Mouse (Mus musculus) cerebellum, adult 2 months (tissue): ENCODE measurements around the gene Slc22a1. TPM values are rescaled to one million over a fixed set of nuclear protein-coding genes. Genes with fewer than 3 reads are reported as not detected.

Experiments used
- DNase-seq, 2 experiments: peaks; one replicate each; pipeline ENCODE4 v3.0.0; 2021
- H3K27ac ChIP-seq: fragments of 200-500 bp; 2 replicates; pipeline ENCODE4 v1.5.1; 2012; ENCODE audit warnings: low read length, control low read depth, inconsistent platforms; ENCODE audit not compliant: insufficient read depth
- H3K27me3 ChIP-seq: fragments of 200-500 bp; 2 replicates; pipeline ENCODE4 v1.6.1; 2012; ENCODE audit warnings: inconsistent platforms, mild to moderate bottlenecking, low read length, moderate library complexity; ENCODE audit not compliant: control insufficient read depth, insufficient read depth
- H3K4me1 ChIP-seq: fragments of 200-500 bp; 2 replicates; pipeline ENCODE4 v1.6.1; 2011; ENCODE audit warnings: low read length; ENCODE audit not compliant: control insufficient read depth, insufficient read depth
- H3K4me3 ChIP-seq: fragments of 200-500 bp; replicated peaks from 2 replicates; pipeline ENCODE3; 2011; ENCODE audit warnings: mild to moderate bottlenecking, low read depth, low read length, control low read depth; ENCODE audit not compliant: insufficient read depth
- CTCF ChIP-seq: fragments of 200-500 bp; IDR thresholded peaks from 2 replicates; pipeline ENCODE4 v1.5.1; 2011; ENCODE audit warnings: low read depth, mild to moderate bottlenecking, control low read depth, low read length, moderate library complexity, borderline replicate concordance; ENCODE audit not compliant: insufficient read depth
- POLR2A ChIP-seq: fragments of 200-500 bp; IDR thresholded peaks from 2 replicates; pipeline ENCODE4 v1.6.1; 2011; ENCODE audit warnings: low read length, control low read depth, borderline replicate concordance; ENCODE audit not compliant: insufficient read depth
- WGBS: fragments of 180-500 bp; shearing (Covaris S2); methylation state at CpG from one replicate; pipeline ENCODE4 v1.1.7; 2018; 5-methylcytosine and 5-hydroxymethylcytosine counted together
- polyA plus RNA-seq: library from polyadenylated mRNA; depleted of rRNA; stranded (reverse); fragments of >200 nt; gene quantifications from 2 replicates; pipeline ENCODE4 v1.2.3, GENCODE M21; 2012; rRNA removed

Slc22a1 gene
- polyA plus RNA-seq, 1 experiment: 0.46 TPM

DNA sequence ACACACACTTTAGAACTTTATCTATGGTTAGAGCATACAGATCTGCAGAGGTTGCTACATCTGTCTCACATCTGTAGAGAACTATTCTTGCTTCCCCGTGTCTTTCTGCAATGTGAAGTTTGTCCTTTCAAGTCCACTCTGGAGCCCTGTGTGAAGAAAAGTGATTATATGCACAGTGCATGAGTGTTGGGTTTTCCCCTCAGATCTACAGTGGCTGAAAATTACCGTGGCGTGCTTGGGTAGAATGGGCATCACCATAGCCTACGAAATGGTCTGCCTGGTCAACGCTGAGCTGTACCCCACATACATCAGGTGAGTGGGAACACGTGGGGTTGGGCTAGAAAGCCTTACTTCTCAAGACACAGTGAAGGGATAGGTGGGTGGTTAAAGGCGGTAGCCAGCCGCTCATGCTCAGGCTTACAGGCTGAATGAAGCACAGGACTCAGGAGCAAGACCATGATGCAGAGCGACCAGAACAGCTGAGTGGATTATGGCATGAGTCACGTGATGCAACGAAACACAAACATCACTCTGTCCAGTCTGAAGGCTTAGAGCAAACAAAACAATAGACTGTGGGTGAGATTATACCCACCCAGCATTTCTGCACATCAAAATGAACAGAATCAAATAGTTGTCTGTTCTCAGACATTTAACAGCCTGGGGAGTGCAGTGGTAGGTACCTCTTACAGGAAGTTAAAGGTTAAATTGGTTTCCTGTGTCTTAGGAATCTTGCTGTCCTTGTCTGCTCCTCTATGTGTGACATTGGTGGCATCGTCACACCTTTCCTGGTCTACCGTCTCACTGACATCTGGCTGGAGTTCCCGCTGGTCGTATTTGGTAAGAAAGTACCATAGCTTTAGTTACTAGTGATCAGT lies 60.9 kb downstream of the Slc22a1 start:
- Histone ChIP-seq H3K27ac (no peak overlapping the region), H3K4me1 (no peaks in the 10 kb centered on the region), H3K27me3 (no peaks in the 10 kb centered on the region), H3K4me3 (no peak overlapping the region)
- WGBS: 89% methylated on average over 15 of the region's 15 CpGs
- no peak for DNase-seq
- TF ChIP-seq CTCF: no peak
- no peak for TF ChIP-seq POLR2A

DNA sequence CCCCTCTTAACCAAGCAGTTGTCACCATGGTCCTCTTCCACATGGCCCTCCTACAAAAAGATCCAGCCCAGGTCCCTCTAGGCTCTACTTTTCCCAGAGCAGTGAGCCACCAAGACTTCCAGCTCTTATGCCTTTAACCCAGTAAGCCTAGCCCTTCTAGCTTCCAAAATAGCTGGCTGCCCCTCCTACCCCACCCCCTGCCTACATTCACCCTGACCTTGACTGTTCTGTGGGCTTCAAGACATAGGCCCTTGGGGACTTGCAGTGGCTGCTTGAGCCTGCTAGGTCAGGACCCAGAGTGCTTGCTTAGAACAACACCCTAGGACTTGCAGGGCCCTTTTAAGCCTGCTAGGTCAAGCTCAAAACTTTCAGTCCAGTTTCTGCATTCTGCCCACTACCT lies 68.4 kb downstream of the Slc22a1 start:
- Histone ChIP-seq H3K27me3 (no peaks in the 10 kb centered on the region), H3K4me1 (no peaks in the 10 kb centered on the region), H3K27ac (no peak overlapping the region), H3K4me3 (no peak overlapping the region)
- DNase-seq: no peak
- no peak for TF ChIP-seq CTCF
- TF ChIP-seq POLR2A: no peak

DNA sequence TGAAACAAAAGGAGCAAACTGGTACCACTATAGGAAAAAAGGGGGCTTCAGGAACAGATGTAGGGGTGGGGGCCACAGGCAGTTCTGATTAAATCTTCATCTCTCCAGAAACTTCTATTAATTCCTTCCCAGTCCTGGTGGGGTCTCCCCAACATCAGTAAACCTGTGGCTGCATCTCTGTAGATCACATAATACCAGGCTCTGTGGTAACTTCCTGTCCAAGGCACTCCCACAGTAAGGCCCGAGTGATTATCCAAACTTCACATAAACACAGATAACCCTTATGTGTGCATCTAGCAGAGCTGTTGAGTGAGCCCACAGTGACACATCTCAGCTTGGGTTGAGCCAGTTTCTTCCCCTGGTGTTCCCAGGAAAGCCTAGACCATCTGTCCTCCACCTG lies 69.0 kb downstream of the Slc22a1 start:
- Histone ChIP-seq H3K4me1 (no peaks in the 10 kb centered on the region), H3K27ac (no peak overlapping the region)
- WGBS: 41% methylated on average over 1 of the region's 1 CpGs

More for the DNA sequence above, 69.0 kb downstream of the Slc22a1 start:
- TF ChIP-seq POLR2A (no peak), CTCF (no peak)
- Histone ChIP-seq H3K27me3 (no peaks in the 10 kb centered on the region), H3K4me3 (no peak overlapping the region)
- DNase-seq: no peak

Other genes with a start within 250 kb of the Slc22a1 start
- 0.30 and 0.52 TPM in 2 replicates for gene Slc22a3, start 168.1 kb downstream of the Slc22a1 start, polyA plus RNA-seq
- gene Slc22a2, start 91.7 kb downstream of the Slc22a1 start, polyA plus RNA-seq: 0.16 and 0.27 TPM in 2 replicates
- 18.1 and 19.7 TPM in 2 replicates for gene Igf2r, start 93.8 kb upstream of the Slc22a1 start, polyA plus RNA-seq
- 0.25 and 0.44 TPM in 2 replicates for gene Mas1, start 192.3 kb upstream of the Slc22a1 start, polyA plus RNA-seq
- gene Mrgprh, start 200.2 kb upstream of the Slc22a1 start, polyA plus RNA-seq: 0.51 and 0.62 TPM in 2 replicates
- gene Pnldc1, start 234.4 kb upstream of the Slc22a1 start, polyA plus RNA-seq: 3.1 and 4.5 TPM in 2 replicates
- 145 and 156 TPM in 2 replicates for gene Tcp1, start 239.9 kb upstream of the Slc22a1 start, polyA plus RNA-seq
- 80.0 and 85.6 TPM in 2 replicates for gene Mrpl18, start 240.5 kb upstream of the Slc22a1 start, polyA plus RNA-seq